Mouse (Mus musculus) ES-E14 (cell line): ENCODE measurements at regions not wholly inside any gene's neighbourhood (a gene's known extent, or its start where the extent isn't known, plus 50 kb on each side); places are given as distances from the start of the nearest gene placed in this dataset.

Source experiments
- DNase-seq: peaks from one replicate; pipeline ENCODE4 v3.0.0-alpha.2; 2013; ENCODE audit warnings: low read depth, low spot score
- H3K27ac ChIP-seq: 2 replicates; pipeline ENCODE4 v1.5.1; 2012; ENCODE audit warnings: low read depth, mild to moderate bottlenecking, low read length, moderate library complexity, mixed read lengths; ENCODE audit not compliant: poor library complexity, insufficient read depth, severe bottlenecking
- H3K36me3 ChIP-seq: 2 replicates; pipeline ENCODE4 v1.6.1; 2012; ENCODE audit warnings: mild to moderate bottlenecking, low read length, moderate library complexity, mixed read lengths; ENCODE audit not compliant: control insufficient read depth, poor library complexity, insufficient read depth, severe bottlenecking
- H3K4me1 ChIP-seq, 2 experiments: fragments of 150-350 bp in 1 of 2; sonication (generic) in 1 of 2; 2 replicates each; pipeline ENCODE4 v1.6.1; 2012; ENCODE audit warnings: low read length in 2 of 2, mild to moderate bottlenecking in 1 of 2, mixed read lengths in 1 of 2; ENCODE audit not compliant: control insufficient read depth in 2 of 2, insufficient read depth in 2 of 2, poor library complexity in 1 of 2
- H3K4me3 ChIP-seq, 2 experiments: fragments of 150-350 bp in 1 of 2; sonication (generic) in 1 of 2; 2 replicates each; pipeline ENCODE4 v1.5.1; 2012; ENCODE audit warnings: low read length in 2 of 2, low read depth in 1 of 2, mild to moderate bottlenecking in 1 of 2, mixed read lengths in 1 of 2; ENCODE audit not compliant: insufficient read depth in 1 of 2, poor library complexity in 1 of 2, severe bottlenecking in 1 of 2
- H3K9ac ChIP-seq: 2 replicates; pipeline ENCODE4 v1.6.1; 2012; ENCODE audit warnings: low read depth, mild to moderate bottlenecking, low read length, mixed read lengths; ENCODE audit not compliant: poor library complexity, insufficient read depth, severe bottlenecking
- H3K9me3 ChIP-seq: fragments of 150-350 bp; sonication (generic); 2 replicates; pipeline ENCODE4 v1.6.1; 2012; ENCODE audit warnings: low read depth, mild to moderate bottlenecking, low read length; ENCODE audit not compliant: control insufficient read depth, insufficient read depth
- CHD2 ChIP-seq: IDR thresholded peaks from 2 replicates; pipeline ENCODE4 v1.6.1; 2014; ENCODE audit warnings: mild to moderate bottlenecking, low read depth, low read length, inconsistent platforms
- HCFC1 ChIP-seq: IDR thresholded peaks from 2 replicates; pipeline ENCODE4 v1.6.1; 2012; ENCODE audit warnings: low read length, inconsistent platforms, borderline replicate concordance; ENCODE audit not compliant: insufficient read depth
- MAFK ChIP-seq: IDR thresholded peaks from 2 replicates; pipeline ENCODE4 v1.6.1; 2014; ENCODE audit warnings: mild to moderate bottlenecking, low read depth, low read length, inconsistent platforms; ENCODE audit not compliant: insufficient read depth
- ZC3H11A ChIP-seq: IDR thresholded peaks from 2 replicates; pipeline ENCODE4 v1.6.1; 2012; ENCODE audit warnings: low read depth, mild to moderate bottlenecking, inconsistent platforms, low read length, borderline replicate concordance
- ZNF384 ChIP-seq: IDR thresholded peaks from 2 replicates; pipeline ENCODE4 v1.6.1; 2012; ENCODE audit warnings: low read depth, low read length, inconsistent platforms
- in situ Hi-C, 2 experiments: fragments of 600-800 bp; cut with MboI; formaldehyde crosslinking; loops; one replicate each; pipeline ENCODE4 v1.15.1; 2025; ENCODE audit warnings: low sequenced_read_pairs in 2 of 2, inconsistent platforms in 1 of 2; ENCODE audit not compliant: unreplicated experiment in 2 of 2

DNA sequence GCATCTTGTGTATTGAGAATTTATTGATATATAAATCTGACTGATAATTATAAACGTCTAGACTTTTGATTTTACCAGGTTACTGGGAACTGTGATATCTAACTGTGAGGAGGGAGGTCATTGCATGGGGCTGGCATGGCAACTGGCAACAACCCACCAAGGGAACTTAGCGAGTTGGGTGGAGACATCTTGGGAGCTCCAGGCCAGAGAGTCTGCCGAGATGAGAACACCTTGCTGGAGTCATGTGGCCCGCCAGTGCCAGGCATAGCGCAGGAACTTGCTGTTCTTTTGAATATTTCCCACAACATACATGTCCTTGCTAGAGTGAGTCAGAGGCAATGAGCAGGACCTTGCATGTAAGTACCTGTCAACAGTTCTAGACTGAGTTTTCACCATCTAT, 413.9 kb downstream of the Ice1 start:
- no peak for DNase-seq
- TF ChIP-seq ZC3H11A (no peak), CHD2 (no peak), ZNF384 (no peak), MAFK (no peak), HCFC1 (no peak)

DNA sequence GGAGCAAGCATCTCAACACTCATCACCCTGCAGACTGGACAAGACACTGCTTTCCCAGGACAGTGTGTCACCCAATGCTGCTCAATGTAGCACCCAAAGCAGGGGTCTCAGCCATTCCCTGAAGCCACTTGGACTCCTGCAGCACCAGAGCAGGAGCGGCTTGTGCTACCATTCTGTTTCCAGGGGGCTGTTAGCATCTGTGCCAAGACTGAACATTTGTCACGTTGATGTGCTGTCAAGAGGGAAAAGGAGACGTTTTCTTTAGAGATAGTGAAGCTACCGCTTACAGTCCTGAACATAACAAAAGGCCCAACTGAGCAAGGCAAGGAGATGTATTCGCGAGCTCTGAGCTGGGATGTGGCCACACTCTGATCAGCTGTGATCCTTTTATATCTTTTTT, 410.3 kb downstream of the Ice1 start:
- Histone ChIP-seq H3K4me1 (no peaks in the 10 kb centered on the region), H3K9me3 (no peaks in the 10 kb centered on the region), H3K27ac (no peak overlapping the region), H3K36me3 (no peaks in the 10 kb centered on the region), H3K9ac (no peak overlapping the region), H3K4me3 (no peak overlapping the region)
- in situ Hi-C loops = no loop called here
- DNase-seq = no peak
- TF ChIP-seq CHD2 = no peak
- TF ChIP-seq MAFK = no peak
- TF ChIP-seq HCFC1 = no peak
- TF ChIP-seq ZNF384 = no peak
- no peak for TF ChIP-seq ZC3H11A

More for the DNA sequence above, 413.9 kb downstream of the Ice1 start:
- Histone ChIP-seq H3K36me3 (no peaks in the 10 kb centered on the region), H3K9me3 (no peaks in the 10 kb centered on the region), H3K4me1 (no peaks in the 10 kb centered on the region), H3K4me3 (no peak overlapping the region), H3K27ac (no peak overlapping the region), H3K9ac (no peak overlapping the region)
- in situ Hi-C loops = no loop called here

DNA sequence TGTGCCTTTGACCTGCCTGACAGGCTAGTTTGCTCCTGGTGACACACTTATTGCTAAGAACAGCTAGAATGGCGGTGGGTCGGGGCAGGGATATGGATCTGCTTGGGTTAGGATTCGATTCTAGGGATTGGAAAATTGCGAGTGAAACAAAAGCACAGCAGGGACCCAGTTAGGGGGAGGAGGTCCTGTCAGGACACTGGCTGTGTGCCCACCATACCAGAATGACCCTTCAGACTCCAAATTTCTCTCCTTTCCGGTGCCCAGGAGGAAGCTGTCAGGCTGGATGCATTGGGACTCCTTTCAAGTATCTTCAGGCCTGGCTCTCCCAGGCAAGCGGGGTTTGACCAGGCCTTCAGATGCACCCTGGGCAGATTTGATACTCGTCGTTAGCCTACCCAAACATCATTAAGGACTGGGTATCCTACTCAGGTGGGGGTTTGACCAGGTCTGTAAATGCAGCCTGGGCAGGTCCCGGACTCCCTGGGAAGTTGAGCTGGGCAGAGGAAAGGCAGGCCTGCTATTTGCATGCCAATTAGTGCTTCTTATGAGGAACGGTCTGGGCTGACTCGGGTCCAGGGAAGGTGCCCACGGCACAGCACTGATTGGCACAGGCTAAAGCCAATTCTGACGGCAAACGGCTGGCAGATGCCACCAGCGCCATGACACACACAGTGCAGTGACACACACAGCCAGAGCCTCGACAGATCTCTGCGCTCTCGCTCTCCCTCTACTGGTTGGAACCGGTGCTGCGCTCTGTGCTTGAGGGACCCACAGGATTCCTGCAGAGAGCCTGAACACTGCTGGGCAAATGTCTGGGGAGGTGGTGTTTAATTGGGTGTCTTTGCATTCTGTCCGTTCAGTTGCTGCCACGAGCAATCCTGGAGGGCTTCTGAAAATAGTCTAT, 403.3 kb downstream of the Ice1 start:
- no peaks in the 10 kb centered on the region for H3K4me1 ChIP-seq
- in situ Hi-C loops = no loop called here
- H3K9me3 ChIP-seq = no peaks in the 10 kb centered on the region
- H3K27ac ChIP-seq = no peak overlapping the region
- H3K4me3 ChIP-seq = peak overlapping the region; percentile 13 to 44; a peak in 3 of 4 replicates
- H3K9ac ChIP-seq = no peak overlapping the region
- H3K36me3 ChIP-seq = no peaks in the 10 kb centered on the region
- peak; percentile 73 for DNase-seq
- no peak for TF ChIP-seq CHD2
- peak; percentile 19; the same call in 1 of the 2 replicates for TF ChIP-seq ZC3H11A

DNA sequence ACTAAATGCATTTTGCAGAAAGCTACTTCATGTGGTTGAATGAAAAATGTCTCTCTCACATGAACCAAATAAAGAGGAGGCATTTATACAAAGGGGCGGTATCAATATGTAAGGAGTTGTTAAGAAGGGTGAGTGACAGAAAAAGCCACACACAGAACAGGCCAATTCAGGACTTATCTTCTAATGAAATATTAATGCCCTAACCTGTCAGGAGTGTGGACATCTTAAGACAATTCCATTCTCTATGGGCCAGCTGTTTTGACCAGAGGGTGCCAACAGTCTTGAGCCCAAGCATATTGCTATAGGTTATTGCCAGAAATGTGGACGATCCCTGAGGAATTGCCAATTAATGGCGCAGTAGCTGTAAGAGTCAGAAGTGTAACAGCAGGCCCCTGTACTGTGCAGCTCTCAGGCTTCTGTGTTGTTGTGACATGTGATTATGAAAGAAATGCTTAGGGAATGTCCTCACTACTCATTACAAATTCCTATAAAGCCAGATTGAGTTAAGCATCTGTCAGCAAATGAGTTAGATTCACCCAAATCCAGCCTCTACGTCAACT, 393.8 kb downstream of the Ice1 start:
- no peaks in the 10 kb centered on the region for H3K9me3 ChIP-seq
- DNase-seq = no peak
- H3K4me3 ChIP-seq = no peak overlapping the region
- no peaks in the 10 kb centered on the region for H3K4me1 ChIP-seq
- in situ Hi-C loops = no loop called here
- H3K9ac ChIP-seq = no peak overlapping the region
- H3K36me3 ChIP-seq = no peaks in the 10 kb centered on the region
- no peak overlapping the region for H3K27ac ChIP-seq
- no peak for TF ChIP-seq MAFK
- no peak for TF ChIP-seq CHD2
- no peak for TF ChIP-seq HCFC1
- TF ChIP-seq ZNF384 = no peak
- no peak for TF ChIP-seq ZC3H11A
